23 mouse cellular contexts compared by ENCODE assay signal in the genomic region with DNA sequence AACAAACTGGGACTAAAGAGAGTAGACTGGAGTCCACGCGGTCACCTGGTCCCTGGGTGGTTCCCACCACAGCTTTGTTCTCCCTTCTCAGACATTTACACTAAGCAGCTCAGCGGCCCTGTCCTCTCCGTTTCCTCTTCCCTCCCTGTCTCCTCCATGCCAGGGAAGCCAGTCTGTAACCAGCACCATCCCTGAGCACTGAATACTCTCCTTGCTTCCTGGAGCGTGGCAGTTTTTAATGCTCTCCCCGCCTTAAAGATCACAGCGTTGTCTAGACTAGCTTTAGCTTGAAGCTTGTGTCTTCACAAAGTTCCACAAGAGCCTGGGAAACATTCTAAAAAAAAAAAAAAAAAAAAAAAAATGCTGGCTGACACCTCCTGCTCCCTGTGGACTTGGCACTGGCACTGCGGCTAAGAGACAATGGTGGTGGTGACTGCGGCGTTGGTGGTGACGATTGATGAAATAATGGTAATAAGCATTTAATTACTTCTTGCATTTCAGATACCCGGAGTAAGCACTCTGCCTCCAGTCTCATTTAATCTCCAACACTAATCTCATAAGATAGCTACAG. TPM values are rescaled to one million over a fixed set of nuclear protein-coding genes. Genes with fewer than 3 reads are reported as not detected.
DNase-seq lines count a peak whose midpoint lies in the region; ATAC-seq lines count a peak whose summit lies in the region.
"Had no signal": no experiment of that assay in that cellular context is flagged by ENCODE, and none has a peak within 500 bp of the region (broad histone marks: within the 10 kb centered on the region; RNA-seq: fewer than 3 reads in every experiment).

No protein-coding gene starts in this region.

- H3K9ac ChIP-seq in hindbrain, embryonic 15.5 days, result no peak overlapping the region
- H3K9ac ChIP-seq in hindbrain, embryonic 14.5 days, result no peak overlapping the region
- no peak overlapping the region for H3K9ac ChIP-seq in midbrain, embryonic 11.5 days (ENCODE audit: low read length)
- no peak overlapping the region for H3K9ac ChIP-seq in forebrain, embryonic 16.5 days (replicated peaks; ENCODE audit: low read depth, low read length)
- H3K9ac ChIP-seq: embryonic facial prominence, embryonic 13.5 days; heart, embryonic 15.5 days; limb, embryonic 12.5 days; liver, embryonic 12.5 days; stomach, embryonic 15.5 days had no signal

- no peak for ATAC-seq in hindbrain, embryonic 15.5 days (ENCODE audit: low FRiP score, low read depth)
- ATAC-seq in hindbrain, embryonic 14.5 days (ENCODE audit: low FRiP score), result no peak
- ATAC-seq in midbrain, embryonic 11.5 days (ENCODE audit: low FRiP score), result no peak
- ATAC-seq in forebrain, embryonic 16.5 days, result 0 out of 2 replicates have a peak, but pooled peaks have one; percentile 16
- ATAC-seq: liver, embryonic 12.5 days had no signal

- H3K36me3 ChIP-seq in hindbrain, embryonic 15.5 days, result no peaks in the 10 kb centered on the region
- H3K36me3 ChIP-seq in hindbrain, embryonic 14.5 days (replicated peaks; ENCODE audit: control insufficient read depth, insufficient read depth), result no peaks in the 10 kb centered on the region
- H3K36me3 ChIP-seq in midbrain, embryonic 11.5 days (ENCODE audit: control insufficient read depth, insufficient read depth, low read length), result no peaks in the 10 kb centered on the region
- H3K36me3 ChIP-seq in midbrain, embryonic 10.5 days, result no peaks in the 10 kb centered on the region
- no peaks in the 10 kb centered on the region for H3K36me3 ChIP-seq in forebrain, embryonic 16.5 days (ENCODE audit: control insufficient read depth, insufficient read depth)
- H3K36me3 ChIP-seq: embryonic facial prominence, embryonic 13.5 days; heart, embryonic 15.5 days; limb, embryonic 12.5 days; liver, embryonic 12.5 days; stomach, embryonic 15.5 days had no signal

- H3K4me3 ChIP-seq in hindbrain, embryonic 15.5 days, result no peak overlapping the region
- H3K4me3 ChIP-seq in hindbrain, embryonic 14.5 days (replicated peaks; ENCODE audit: low read length), result no peak overlapping the region
- no peak overlapping the region for H3K4me3 ChIP-seq in midbrain, embryonic 11.5 days (ENCODE audit: low read depth, low read length)
- no peak overlapping the region for H3K4me3 ChIP-seq in midbrain, embryonic 10.5 days
- no peak overlapping the region for H3K4me3 ChIP-seq in forebrain, embryonic 16.5 days (replicated peaks; ENCODE audit: low read length)
- H3K4me3 ChIP-seq: embryonic facial prominence, embryonic 13.5 days; erythroblast, embryonic 14.5 days; gastrocnemius, adult 2 months; heart, embryonic 15.5 days; layer of hippocampus, adult 2 months; limb, embryonic 12.5 days; liver, embryonic 12.5 days; stomach, embryonic 15.5 days had no signal

- H3K27ac ChIP-seq in hindbrain, embryonic 15.5 days (replicated peaks), result peak overlapping the region; percentile 34; the same call in 1 of the 2 replicates
- no peak overlapping the region for H3K27ac ChIP-seq in hindbrain, embryonic 14.5 days
- H3K27ac ChIP-seq in midbrain, embryonic 11.5 days (ENCODE audit: low read depth, low read length), result no peak overlapping the region
- H3K27ac ChIP-seq in midbrain, embryonic 10.5 days (replicated peaks), result no peak overlapping the region
- H3K27ac ChIP-seq in forebrain, embryonic 16.5 days (ENCODE audit: low read length), result peak overlapping the region; percentile 75
- H3K27ac ChIP-seq: embryonic facial prominence, embryonic 13.5 days; gastrocnemius, adult 2 months; heart, embryonic 15.5 days; layer of hippocampus, adult 2 months; limb, embryonic 12.5 days; liver, embryonic 12.5 days; stomach, embryonic 15.5 days had no signal

- no peaks in the 10 kb centered on the region for H3K9me3 ChIP-seq in hindbrain, embryonic 15.5 days
- no peaks in the 10 kb centered on the region for H3K9me3 ChIP-seq in hindbrain, embryonic 14.5 days (ENCODE audit: control insufficient read depth, low read length)
- H3K9me3 ChIP-seq in midbrain, embryonic 11.5 days (ENCODE audit: control insufficient read depth, low read length), result no peaks in the 10 kb centered on the region; the same call in 1 of the 2 replicates
- H3K9me3 ChIP-seq in midbrain, embryonic 10.5 days (replicated peaks), result no peaks in the 10 kb centered on the region
- 0 out of 2 replicates have a peak, but pooled peaks cover 2% of the 10 kb centered on the region for H3K9me3 ChIP-seq in forebrain, embryonic 16.5 days (ENCODE audit: control insufficient read depth, low read length)
- H3K9me3 ChIP-seq: embryonic facial prominence, embryonic 13.5 days; heart, embryonic 15.5 days; limb, embryonic 12.5 days; liver, embryonic 12.5 days; stomach, embryonic 15.5 days had no signal

- DNase-seq in cerebellum, postnatal 25 days, result peak; percentile 28 to 32
- DNase-seq in cerebellum, adult 8-10 months, result no peak
- no peak for DNase-seq in hindbrain, embryonic 14.5 days (ENCODE audit: low spot score)
- DNase-seq in midbrain, embryonic 11.5 days (ENCODE audit: low spot score, missing footprints), result peak; percentile 80
- no peak for DNase-seq in midbrain, embryonic 10.5 days (ENCODE audit: low spot score)
- DNase-seq in ovary, postnatal 14 days (ENCODE audit: low spot score), result no peak
- DNase-seq: adrenal gland, postnatal 25 days; gastrocnemius, adult 2 months; heart, postnatal 36 days; kidney, postnatal 25 days; lung, adult 2 months; lung, postnatal 14 days; thymus, postnatal 36 days had no signal

- 36% methylated on average over 12 of the region's 12 CpGs for WGBS in hindbrain, embryonic 15.5 days
- WGBS in hindbrain, embryonic 14.5 days, result 46% methylated on average over 12 of the region's 12 CpGs
- 59% methylated on average over 12 of the region's 12 CpGs for WGBS in midbrain, embryonic 11.5 days
- WGBS in midbrain, embryonic 10.5 days, result 66% methylated on average over 12 of the region's 12 CpGs
- WGBS in forebrain, embryonic 16.5 days, result 38% methylated on average over 12 of the region's 12 CpGs

- peaks cover 16% of the 10 kb centered on the region for H3K4me1 ChIP-seq in hindbrain, embryonic 15.5 days (replicated peaks)
- peaks cover 10% of the 10 kb centered on the region for H3K4me1 ChIP-seq in hindbrain, embryonic 14.5 days (replicated peaks; ENCODE audit: control insufficient read depth, insufficient read depth, low read length)
- H3K4me1 ChIP-seq in midbrain, embryonic 11.5 days (ENCODE audit: control insufficient read depth, insufficient read depth, low read length), result no peaks in the 10 kb centered on the region
- peaks cover 13% of the 10 kb centered on the region for H3K4me1 ChIP-seq in midbrain, embryonic 10.5 days
- H3K4me1 ChIP-seq in forebrain, embryonic 16.5 days (replicated peaks; ENCODE audit: control insufficient read depth, insufficient read depth, low read length), result peaks cover 19% of the 10 kb centered on the region
- H3K4me1 ChIP-seq: embryonic facial prominence, embryonic 13.5 days; liver, embryonic 12.5 days; stomach, embryonic 15.5 days had no signal

- no peak overlapping the region for H3K4me2 ChIP-seq in hindbrain, embryonic 15.5 days
- no peak overlapping the region for H3K4me2 ChIP-seq in hindbrain, embryonic 14.5 days (replicated peaks)
- H3K4me2 ChIP-seq in midbrain, embryonic 11.5 days, result no peak overlapping the region
- H3K4me2 ChIP-seq in forebrain, embryonic 16.5 days (ENCODE audit: low read length), result no peak overlapping the region
- H3K4me2 ChIP-seq: embryonic facial prominence, embryonic 13.5 days; heart, embryonic 15.5 days; limb, embryonic 12.5 days; liver, embryonic 12.5 days; stomach, embryonic 15.5 days had no signal

- H3K27me3 ChIP-seq in hindbrain, embryonic 15.5 days, result no peaks in the 10 kb centered on the region
- no peaks in the 10 kb centered on the region for H3K27me3 ChIP-seq in hindbrain, embryonic 14.5 days (ENCODE audit: control insufficient read depth, insufficient read depth, low read length)
- H3K27me3 ChIP-seq in midbrain, embryonic 11.5 days (ENCODE audit: control insufficient read depth, insufficient read depth, low read length), result no peaks in the 10 kb centered on the region
- no peaks in the 10 kb centered on the region for H3K27me3 ChIP-seq in midbrain, embryonic 10.5 days (ENCODE audit: low read depth, poor library complexity, severe bottlenecking)
- H3K27me3 ChIP-seq in forebrain, embryonic 16.5 days (replicated peaks; ENCODE audit: control insufficient read depth, insufficient read depth, low read length), result no peaks in the 10 kb centered on the region
- H3K27me3 ChIP-seq: embryonic facial prominence, embryonic 13.5 days; heart, embryonic 15.5 days; limb, embryonic 12.5 days; liver, embryonic 12.5 days; stomach, embryonic 15.5 days had no signal

RNA-seq across cellular contexts. Expression of a gene that starts 44.6 kb away (rescaled TPM):
- 0.14 TPM in 1 of 2 replicates, not detected in the other for polyA plus RNA-seq in hindbrain, embryonic 15.5 days (2015; fragmentation: Nextera tagmentation; extraction: Ambion mirVana)
- not detected in 2 replicates for polyA plus RNA-seq in hindbrain, embryonic 14.5 days (2014; fragmentation: Nextera tagmentation; extraction: Ambion mirVana)
- polyA plus RNA-seq in midbrain, embryonic 11.5 days (2014; fragmentation: Nextera tagmentation; extraction: Ambion mirVana), result 0.19 TPM in 1 of 2 replicates, not detected in the other
- polyA plus RNA-seq in midbrain, embryonic 10.5 days (2016; fragmentation: Nextera tagmentation; extraction: Ambion mirVana), result 0.15 TPM in 1 of 2 replicates, not detected in the other
- 0.22 TPM in 1 of 2 replicates, not detected in the other for polyA plus RNA-seq in forebrain, embryonic 16.5 days (2015; fragmentation: Nextera tagmentation; extraction: Ambion mirVana)
- polyA plus RNA-seq: erythroblast, embryonic 14.5 days; heart, embryonic 15.5 days; limb, embryonic 12.5 days; neural tube, embryonic 14.5 days had no signal

RNA-seq across cellular contexts. Expression of a gene that starts 60.0 kb away (rescaled TPM):
- polyA plus RNA-seq in hindbrain, embryonic 15.5 days (2015; fragmentation: Nextera tagmentation; extraction: Ambion mirVana), result 45.8 and 47.3 TPM in 2 replicates
- 49.2 and 53.1 TPM in 2 replicates for polyA plus RNA-seq in hindbrain, embryonic 14.5 days (2014; fragmentation: Nextera tagmentation; extraction: Ambion mirVana)
- 18.7 and 20.6 TPM in 2 replicates for polyA plus RNA-seq in midbrain, embryonic 11.5 days (2014; fragmentation: Nextera tagmentation; extraction: Ambion mirVana)
- polyA plus RNA-seq in midbrain, embryonic 10.5 days (2016; fragmentation: Nextera tagmentation; extraction: Ambion mirVana), result 14.5 and 17.1 TPM in 2 replicates
- 63.5 and 67.3 TPM in 2 replicates for polyA plus RNA-seq in forebrain, embryonic 16.5 days (2015; fragmentation: Nextera tagmentation; extraction: Ambion mirVana)

Comparison
In these comparisons a context has a peak if more than half of its experiments do, and no peak if none do; other contexts are left out.
1. DNase-seq: peak in cerebellum, postnatal 25 days (2 of 2) and midbrain, embryonic 11.5 days (single experiment); none in cerebellum, adult 8-10 months (single experiment), hindbrain, embryonic 14.5 days (single experiment), midbrain, embryonic 10.5 days (single experiment) and ovary, postnatal 14 days (single experiment).
2. H3K27ac ChIP-seq: peak in hindbrain, embryonic 15.5 days (single experiment) and forebrain, embryonic 16.5 days (single experiment); none in hindbrain, embryonic 14.5 days (single experiment), midbrain, embryonic 11.5 days (single experiment) and midbrain, embryonic 10.5 days (single experiment).